Mouse (Mus musculus): Measurements from ENCODE around the gene Gm36079. TPM values are rescaled to one million over a fixed set of nuclear protein-coding genes. Genes with fewer than 3 reads are reported as not detected.
"Not testable (repeated sequence)": the region's sequence is repeated elsewhere in the genome, so short reads cannot be mapped to it uniquely, and the experiment has no call there.

The Gm36079 gene
- polyA plus RNA-seq, 1 experiment from 2014 or later: not detected

GRCm38 (mm10) chr13:120024581-120024980 is 2.2 kb downstream of the Gm36079 start:
- 7% methylated on average over 9 of the region's 9 CpGs for WGBS
- H3K9ac ChIP-seq (replicated peaks; ENCODE audit: low read length); H3K4me1 ChIP-seq (ENCODE audit: insufficient read depth, low read length); H3K27ac ChIP-seq (ENCODE audit: low read length); ATAC-seq (ENCODE audit: low FRiP score, low TSS enrichment); H3K4me2 ChIP-seq (replicated peaks; ENCODE audit: low read depth, low read length); H3K9me3 ChIP-seq (ENCODE audit: low read length); H3K4me3 ChIP-seq (ENCODE audit: low read length); H3K36me3 ChIP-seq (ENCODE audit: insufficient read depth, low read length): not testable (repeated sequence)
- H3K27me3 ChIP-seq (ENCODE audit: insufficient read depth, low read length): peaks cover 15% of the 10 kb centered on the region

- not testable (repeated sequence) for H3K9me3 ChIP-seq (ENCODE audit: low read length); H3K27ac ChIP-seq (ENCODE audit: low read length); H3K4me2 ChIP-seq (replicated peaks; ENCODE audit: low read depth, low read length); H3K36me3 ChIP-seq (ENCODE audit: insufficient read depth, low read length); ATAC-seq (ENCODE audit: low FRiP score, low TSS enrichment); H3K9ac ChIP-seq (replicated peaks; ENCODE audit: low read length); H3K4me1 ChIP-seq (ENCODE audit: insufficient read depth, low read length); H3K4me3 ChIP-seq (ENCODE audit: low read length)
- WGBS: no CpG with 5 or more reads among the region's 1 CpGs
- H3K27me3 ChIP-seq (ENCODE audit: insufficient read depth, low read length): peaks cover 15% of the 10 kb centered on the region
Observed at GRCm38 (mm10) chr13:120021477-120021876, 5.3 kb downstream of the Gm36079 start.

GRCm38 (mm10) chr13:120015348-120016007 is 11.3 kb downstream of the Gm36079 start:
- H3K4me3 ChIP-seq (ENCODE audit: low read length); H3K27me3 ChIP-seq (ENCODE audit: insufficient read depth, low read length); H3K4me1 ChIP-seq (ENCODE audit: insufficient read depth, low read length); H3K27ac ChIP-seq (ENCODE audit: low read length); H3K9me3 ChIP-seq (ENCODE audit: low read length); H3K9ac ChIP-seq (replicated peaks; ENCODE audit: low read length); H3K4me2 ChIP-seq (replicated peaks; ENCODE audit: low read depth, low read length); H3K36me3 ChIP-seq (ENCODE audit: insufficient read depth, low read length): not testable (repeated sequence)
- 1% methylated on average over 9 of the region's 32 CpGs for WGBS
- ATAC-seq (ENCODE audit: low FRiP score, low TSS enrichment): peak; percentile 57; the same call in 1 of the 2 replicates

GRCm38 (mm10) chr13:120013962-120014361 is 12.8 kb downstream of the Gm36079 start:
- H3K27ac ChIP-seq (ENCODE audit: low read length); H3K9me3 ChIP-seq (ENCODE audit: low read length); H3K27me3 ChIP-seq (ENCODE audit: insufficient read depth, low read length); H3K4me3 ChIP-seq (ENCODE audit: low read length); ATAC-seq (ENCODE audit: low FRiP score, low TSS enrichment); H3K9ac ChIP-seq (replicated peaks; ENCODE audit: low read length); H3K4me2 ChIP-seq (replicated peaks; ENCODE audit: low read depth, low read length); H3K4me1 ChIP-seq (ENCODE audit: insufficient read depth, low read length); H3K36me3 ChIP-seq (ENCODE audit: insufficient read depth, low read length): not testable (repeated sequence)
- WGBS: no CpG with 5 or more reads among the region's 2 CpGs

- not testable (repeated sequence) for H3K9ac ChIP-seq (replicated peaks; ENCODE audit: low read length); H3K9me3 ChIP-seq (ENCODE audit: low read length); H3K4me1 ChIP-seq (ENCODE audit: insufficient read depth, low read length); H3K4me2 ChIP-seq (replicated peaks; ENCODE audit: low read depth, low read length); H3K4me3 ChIP-seq (ENCODE audit: low read length); H3K27ac ChIP-seq (ENCODE audit: low read length); H3K27me3 ChIP-seq (ENCODE audit: insufficient read depth, low read length); H3K36me3 ChIP-seq (ENCODE audit: insufficient read depth, low read length); ATAC-seq (ENCODE audit: low FRiP score, low TSS enrichment)
- no CpG with 5 or more reads among the region's 5 CpGs for WGBS
Observed at GRCm38 (mm10) chr13:120013544-120013943, 13.3 kb downstream of the Gm36079 start.

- H3K4me3 ChIP-seq (ENCODE audit: low read length); H3K9me3 ChIP-seq (ENCODE audit: low read length); H3K27me3 ChIP-seq (ENCODE audit: insufficient read depth, low read length); H3K9ac ChIP-seq (replicated peaks; ENCODE audit: low read length); ATAC-seq (ENCODE audit: low FRiP score, low TSS enrichment); H3K4me1 ChIP-seq (ENCODE audit: insufficient read depth, low read length); H3K36me3 ChIP-seq (ENCODE audit: insufficient read depth, low read length); H3K4me2 ChIP-seq (replicated peaks; ENCODE audit: low read depth, low read length); H3K27ac ChIP-seq (ENCODE audit: low read length): not testable (repeated sequence)
Observed at GRCm38 (mm10) chr13:120010068-120010467, 16.7 kb downstream of the Gm36079 start.

GRCm38 (mm10) chr13:119999215-119999614 is 27.6 kb downstream of the Gm36079 start:
- H3K27ac ChIP-seq (ENCODE audit: low read length); H3K36me3 ChIP-seq (ENCODE audit: insufficient read depth, low read length); ATAC-seq (ENCODE audit: low FRiP score, low TSS enrichment); H3K4me3 ChIP-seq (ENCODE audit: low read length); H3K4me1 ChIP-seq (ENCODE audit: insufficient read depth, low read length); H3K4me2 ChIP-seq (replicated peaks; ENCODE audit: low read depth, low read length); H3K27me3 ChIP-seq (ENCODE audit: insufficient read depth, low read length); H3K9ac ChIP-seq (replicated peaks; ENCODE audit: low read length); H3K9me3 ChIP-seq (ENCODE audit: low read length): not testable (repeated sequence)
- WGBS: no CpG with 5 or more reads among the region's 4 CpGs

GRCm38 (mm10) chr13:119998442-119999086 is 28.2 kb downstream of the Gm36079 start:
- not testable (repeated sequence) for H3K27ac ChIP-seq (ENCODE audit: low read length); H3K36me3 ChIP-seq (ENCODE audit: insufficient read depth, low read length); H3K9ac ChIP-seq (replicated peaks; ENCODE audit: low read length); H3K4me2 ChIP-seq (replicated peaks; ENCODE audit: low read depth, low read length); H3K4me3 ChIP-seq (ENCODE audit: low read length); H3K27me3 ChIP-seq (ENCODE audit: insufficient read depth, low read length); H3K4me1 ChIP-seq (ENCODE audit: insufficient read depth, low read length); H3K9me3 ChIP-seq (ENCODE audit: low read length)
- no CpG with 5 or more reads among the region's 22 CpGs for WGBS
- ATAC-seq (ENCODE audit: low FRiP score, low TSS enrichment): peak; percentile 86; the same call in 1 of the 2 replicates

- not testable (repeated sequence) for ATAC-seq (ENCODE audit: low FRiP score, low TSS enrichment); H3K4me1 ChIP-seq (ENCODE audit: insufficient read depth, low read length)
- no CpG with 5 or more reads among the region's 10 CpGs for WGBS
Observed at GRCm38 (mm10) chr13:119991917-119992496, 34.8 kb downstream of the Gm36079 start.

GRCm38 (mm10) chr13:119991264-119991663 is 35.5 kb downstream of the Gm36079 start:
- H3K4me2 ChIP-seq (replicated peaks; ENCODE audit: low read depth, low read length); ATAC-seq (ENCODE audit: low FRiP score, low TSS enrichment): not testable (repeated sequence)
- no CpG with 5 or more reads among the region's 13 CpGs for WGBS

More at GRCm38 (mm10) chr13:119991917-119992496, 34.8 kb downstream of the Gm36079 start:
- not testable (repeated sequence) for H3K9ac ChIP-seq (replicated peaks; ENCODE audit: low read length); H3K4me2 ChIP-seq (replicated peaks; ENCODE audit: low read depth, low read length); H3K27ac ChIP-seq (ENCODE audit: low read length); H3K36me3 ChIP-seq (ENCODE audit: insufficient read depth, low read length); H3K9me3 ChIP-seq (ENCODE audit: low read length); H3K4me3 ChIP-seq (ENCODE audit: low read length); H3K27me3 ChIP-seq (ENCODE audit: insufficient read depth, low read length)

More at GRCm38 (mm10) chr13:119991264-119991663, 35.5 kb downstream of the Gm36079 start:
- not testable (repeated sequence) for H3K27ac ChIP-seq (ENCODE audit: low read length); H3K4me3 ChIP-seq (ENCODE audit: low read length); H3K9me3 ChIP-seq (ENCODE audit: low read length); H3K36me3 ChIP-seq (ENCODE audit: insufficient read depth, low read length); H3K4me1 ChIP-seq (ENCODE audit: insufficient read depth, low read length); H3K27me3 ChIP-seq (ENCODE audit: insufficient read depth, low read length); H3K9ac ChIP-seq (replicated peaks; ENCODE audit: low read length)

All from kidney, embryonic 16.5 days (tissue).